Mouse (Mus musculus) ES-Bruce4 (cell line): ENCODE results near the gene Phospho1. TPM values are rescaled to one million over a fixed set of nuclear protein-coding genes. Genes with fewer than 3 reads are reported as not detected.
A peak's percentile ranks its signal among the peaks of the same experiment; 100 is the strongest.

ENCODE experiments used
- H3K27ac ChIP-seq: 2 replicates; pipeline ENCODE4 v1.5.1; 2012; ENCODE audit warnings: low read length, inconsistent platforms; ENCODE audit not compliant: insufficient read depth
- H3K27me3 ChIP-seq: 2 replicates; pipeline ENCODE4 v1.6.1; 2012; ENCODE audit warnings: mild to moderate bottlenecking, low read length, inconsistent platforms; ENCODE audit not compliant: control insufficient read depth, poor library complexity, insufficient read depth, severe bottlenecking
- H3K36me3 ChIP-seq: 2 replicates; pipeline ENCODE4 v1.6.1; 2012; ENCODE audit warnings: inconsistent platforms, mild to moderate bottlenecking, low read length, moderate library complexity; ENCODE audit not compliant: control insufficient read depth, poor library complexity, insufficient read depth, severe bottlenecking
- H3K4me1 ChIP-seq: one replicate; pipeline ENCODE4 v1.8.1; 2011; ENCODE audit warnings: low read length; ENCODE audit not compliant: control insufficient read depth, insufficient read depth
- H3K4me3 ChIP-seq: 2 replicates; pipeline ENCODE4 v1.5.1; 2011; ENCODE audit warnings: low read depth, mild to moderate bottlenecking, low read length
- H3K9ac ChIP-seq: 2 replicates; pipeline ENCODE4 v1.6.1; 2012; ENCODE audit warnings: low read depth, mild to moderate bottlenecking, inconsistent platforms; ENCODE audit not compliant: poor library complexity, severe bottlenecking
- H3K9me3 ChIP-seq: replicated peaks from 2 replicates; pipeline ENCODE4 v1.6.1; 2012; ENCODE audit warnings: mild to moderate bottlenecking, low read length, inconsistent platforms; ENCODE audit not compliant: control insufficient read depth, poor library complexity, insufficient read depth, severe bottlenecking
- CTCF ChIP-seq: IDR thresholded peaks from one replicate; pipeline ENCODE4 v1.8.1; 2011; ENCODE audit warnings: low read depth, low read length
- EP300 ChIP-seq: IDR thresholded peaks from 2 replicates; pipeline ENCODE4 v1.6.1; 2011; ENCODE audit warnings: low read depth, low read length; ENCODE audit not compliant: insufficient read depth
- POLR2A ChIP-seq: IDR thresholded peaks from one replicate; pipeline ENCODE4 v1.8.1; 2011; ENCODE audit warnings: low read length; ENCODE audit not compliant: insufficient read depth
- polyA plus RNA-seq: library from polyadenylated mRNA; stranded (reverse); fragments of >200 nt; gene quantifications from 2 replicates; pipeline ENCODE4 v1.2.4, GENCODE M21; 2011; ENCODE audit warnings: low read depth; ENCODE audit not compliant: missing spikeins, insufficient read depth, insufficient read length

Phospho1 gene
- polyA plus RNA-seq: 5.8 and 6.5 TPM in 2 replicates

GRCm38 (mm10) chr11:95824071-95824876, at the start of gene Phospho1:
Gene Phospho1, plus strand, starts transcription at chr11:95824499.
- H3K27me3 ChIP-seq: peaks cover 6% of the 10 kb centered on the region
- H3K9me3 ChIP-seq: no peaks in the 10 kb centered on the region
- no peaks in the 10 kb centered on the region for H3K4me1 ChIP-seq
- H3K9ac ChIP-seq: peak within 1 kb of the TSS; percentile 75
- peak within 1 kb of the TSS; percentile 84 for H3K4me3 ChIP-seq
- H3K27ac ChIP-seq: no peak within 1 kb of the TSS
- no peaks in the 10 kb centered on the region for H3K36me3 ChIP-seq
- no peak for TF ChIP-seq EP300
- no peak for TF ChIP-seq CTCF
- TF ChIP-seq POLR2A: peak; percentile 57

GRCm38 (mm10) chr11:95777323-95778297, 46.7 kb upstream of the Phospho1 start:
- peaks cover 3% of the 10 kb centered on the region for H3K4me1 ChIP-seq
- H3K4me3 ChIP-seq: no peak overlapping the region
- no peak overlapping the region for H3K27ac ChIP-seq
- TF ChIP-seq CTCF (no peak), EP300 (no peak), POLR2A (no peak)
- no peaks in the 10 kb centered on the region for H3K9me3 ChIP-seq
- H3K27me3 ChIP-seq: no peaks in the 10 kb centered on the region
- H3K36me3 ChIP-seq: no peaks in the 10 kb centered on the region
- no peak overlapping the region for H3K9ac ChIP-seq

- no peak overlapping the region for H3K27ac ChIP-seq
- H3K27me3 ChIP-seq: no peaks in the 10 kb centered on the region
- H3K9ac ChIP-seq: no peak overlapping the region
- TF ChIP-seq POLR2A: no peak
- peak; percentile 42 for TF ChIP-seq CTCF
- TF ChIP-seq EP300: no peak
- H3K36me3 ChIP-seq: no peaks in the 10 kb centered on the region
- H3K4me3 ChIP-seq: no peak overlapping the region
- H3K9me3 ChIP-seq: no peaks in the 10 kb centered on the region
- H3K4me1 ChIP-seq: no peaks in the 10 kb centered on the region
Observed at GRCm38 (mm10) chr11:95778831-95779251, 45.5 kb upstream of the Phospho1 start.

- Histone ChIP-seq H3K27me3 (no peaks in the 10 kb centered on the region), H3K9me3 (no peaks in the 10 kb centered on the region), H3K4me3 (no peak overlapping the region), H3K27ac (no peak overlapping the region), H3K4me1 (no peaks in the 10 kb centered on the region), H3K36me3 (no peaks in the 10 kb centered on the region), H3K9ac (no peak overlapping the region)
- TF ChIP-seq EP300 (no peak), CTCF (no peak), POLR2A (no peak)
Observed at GRCm38 (mm10) chr11:95779366-95779765, 44.9 kb upstream of the Phospho1 start.

GRCm38 (mm10) chr11:95780480-95780879, 43.8 kb upstream of the Phospho1 start:
- H3K36me3 ChIP-seq: no peaks in the 10 kb centered on the region
- H3K27me3 ChIP-seq: no peaks in the 10 kb centered on the region
- H3K27ac ChIP-seq: no peak overlapping the region
- TF ChIP-seq CTCF (no peak), EP300 (no peak), POLR2A (no peak)
- no peaks in the 10 kb centered on the region for H3K4me1 ChIP-seq
- H3K9me3 ChIP-seq: no peaks in the 10 kb centered on the region
- no peak overlapping the region for H3K4me3 ChIP-seq
- no peak overlapping the region for H3K9ac ChIP-seq
